Mouse (Mus musculus) intestine, embryonic 16.5 days (tissue): ENCODE measurements around the gene Hoxa3. TPM values are rescaled to one million over a fixed set of nuclear protein-coding genes. Genes with fewer than 3 reads are reported as not detected.

Experiments
- ATAC-seq: fragments of 200-750 bp; cut with Nextera tagmentation; 2 replicates; pipeline ENCODE4 v1.8.0; 2017; ENCODE audit warnings: moderate TSS enrichment, moderate library complexity
- H3K27ac ChIP-seq: fragments of 300-500 bp; sonication (generic); 2 replicates; pipeline ENCODE4 v1.5.1; 2014; ENCODE audit warnings: mild to moderate bottlenecking, low read length
- H3K27me3 ChIP-seq: fragments of 300-500 bp; sonication (generic); replicated peaks from 2 replicates; pipeline ENCODE4 v1.6.1; 2014; ENCODE audit warnings: low read length, control low read depth, mixed read lengths; ENCODE audit not compliant: control insufficient read depth, insufficient read depth
- H3K36me3 ChIP-seq: fragments of 300-500 bp; sonication (generic); 2 replicates; pipeline ENCODE4 v1.6.1; 2014; ENCODE audit warnings: low read length, control low read depth; ENCODE audit not compliant: control insufficient read depth, insufficient read depth
- H3K4me1 ChIP-seq: fragments of 300-500 bp; sonication (generic); 2 replicates; pipeline ENCODE4 v1.6.1; 2014; ENCODE audit warnings: low read length, control low read depth, mixed read lengths; ENCODE audit not compliant: control insufficient read depth, insufficient read depth
- H3K4me2 ChIP-seq: fragments of 300-500 bp; sonication (generic); 2 replicates; pipeline ENCODE4 v1.6.1; 2014; ENCODE audit warnings: low read depth, low read length, control low read depth
- H3K4me3 ChIP-seq: fragments of 300-500 bp; sonication (generic); 2 replicates; pipeline ENCODE4 v1.5.1; 2014; ENCODE audit warnings: mild to moderate bottlenecking, low read length
- H3K9ac ChIP-seq: fragments of 300-500 bp; sonication (generic); 2 replicates; pipeline ENCODE4 v1.6.1; 2014; ENCODE audit warnings: low read depth, low read length
- H3K9me3 ChIP-seq: fragments of 300-500 bp; sonication (generic); 2 replicates; pipeline ENCODE4 v1.6.1; 2016; ENCODE audit warnings: low read length, control low read depth; ENCODE audit not compliant: control insufficient read depth
- WGBS: fragments of 180-500 bp; shearing (Covaris S2); extraction: QIAGEN DNeasy Blood & Tissue Kit; methylation state at CpG from one replicate; pipeline ENCODE4 v1.1.7; 2014; 5-methylcytosine and 5-hydroxymethylcytosine counted together
- polyA plus RNA-seq: library from polyadenylated mRNA; unstranded; fragments of >200 nt; fragmentation: Nextera tagmentation; extraction: Ambion mirVana; gene quantifications from 2 replicates; pipeline ENCODE4 v1.2.1, GENCODE M21; 2015

Hoxa3 gene
- polyA plus RNA-seq, 1 experiment from 2014 or later: 5.9 TPM

GRCm38 (mm10) chr6:52170166-52170897, 42.8 kb downstream of the Hoxa3 start:
- ATAC-seq: peak; percentile 9; the same call in 1 of the 2 replicates
- Histone ChIP-seq H3K36me3 (no peaks in the 10 kb centered on the region), H3K4me3 (peak overlapping the region; percentile 29), H3K9ac (peak overlapping the region; percentile 69), H3K27ac (peak overlapping the region; percentile 93), H3K9me3 (no peaks in the 10 kb centered on the region), H3K4me2 (peak overlapping the region; percentile 52), H3K4me1 (peaks cover 27% of the 10 kb centered on the region), H3K27me3 (peaks cover 19% of the 10 kb centered on the region; the same call in 1 of the 2 replicates)
- WGBS: 39% methylated on average over 40 of the region's 40 CpGs

- Histone ChIP-seq H3K36me3 (no peaks in the 10 kb centered on the region), H3K27me3 (peaks cover 22% of the 10 kb centered on the region), H3K9ac (peak overlapping the region; percentile 69), H3K9me3 (no peaks in the 10 kb centered on the region), H3K4me2 (peak overlapping the region; percentile 52), H3K27ac (peak overlapping the region; percentile 93), H3K4me1 (peaks cover 27% of the 10 kb centered on the region), H3K4me3 (peak overlapping the region; percentile 29)
- 44% methylated on average over 16 of the region's 16 CpGs for WGBS
- no peak for ATAC-seq
Measured at GRCm38 (mm10) chr6:52169499-52170165, 43.5 kb downstream of the Hoxa3 start.

GRCm38 (mm10) chr6:52168191-52169055, 44.7 kb downstream of the Hoxa3 start:
- Histone ChIP-seq H3K27ac (peak overlapping the region; percentile 74), H3K4me2 (peak overlapping the region; percentile 69), H3K4me1 (peaks cover 27% of the 10 kb centered on the region), H3K27me3 (peaks cover 22% of the 10 kb centered on the region), H3K4me3 (peak overlapping the region; percentile 43), H3K36me3 (no peaks in the 10 kb centered on the region), H3K9me3 (no peaks in the 10 kb centered on the region), H3K9ac (peak overlapping the region; percentile 71)
- WGBS: 40% methylated on average over 42 of the region's 42 CpGs
- no peak for ATAC-seq

- H3K27ac ChIP-seq: peak overlapping the region; percentile 74
- H3K9ac ChIP-seq: peak overlapping the region; percentile 65
- peaks cover 22% of the 10 kb centered on the region for H3K27me3 ChIP-seq
- H3K4me2 ChIP-seq: peak overlapping the region; percentile 69
- H3K36me3 ChIP-seq: no peaks in the 10 kb centered on the region
- no peak for ATAC-seq
- H3K4me3 ChIP-seq: peak overlapping the region; percentile 43
- no peaks in the 10 kb centered on the region for H3K9me3 ChIP-seq
- WGBS: 54% methylated on average over 14 of the region's 14 CpGs
- peaks cover 23% of the 10 kb centered on the region for H3K4me1 ChIP-seq
Measured at GRCm38 (mm10) chr6:52167736-52168161, 45.4 kb downstream of the Hoxa3 start.

GRCm38 (mm10) chr6:52167176-52167575, 46.0 kb downstream of the Hoxa3 start:
- Histone ChIP-seq H3K4me1 (peaks cover 17% of the 10 kb centered on the region), H3K36me3 (no peaks in the 10 kb centered on the region), H3K27ac (peak overlapping the region; percentile 74), H3K4me3 (peak overlapping the region; percentile 43), H3K9me3 (no peaks in the 10 kb centered on the region), H3K4me2 (peak overlapping the region; percentile 69), H3K9ac (peak overlapping the region; percentile 65), H3K27me3 (peaks cover 22% of the 10 kb centered on the region)
- no peak for ATAC-seq
- 49% methylated on average over 1 of the region's 1 CpGs for WGBS

- Histone ChIP-seq H3K27me3 (peaks cover 22% of the 10 kb centered on the region), H3K4me2 (peak overlapping the region; percentile 69), H3K27ac (peak overlapping the region; percentile 74), H3K9ac (peak overlapping the region; percentile 65), H3K36me3 (no peaks in the 10 kb centered on the region), H3K9me3 (no peaks in the 10 kb centered on the region), H3K4me1 (peaks cover 14% of the 10 kb centered on the region; the same call in 1 of the 2 replicates), H3K4me3 (peak overlapping the region; percentile 20)
- WGBS: 35% methylated on average over 4 of the region's 4 CpGs
- no peak for ATAC-seq
Measured at GRCm38 (mm10) chr6:52166431-52167077, 46.6 kb downstream of the Hoxa3 start.

- H3K4me3 ChIP-seq: peak overlapping the region; percentile 52
- no peak for ATAC-seq
- peak overlapping the region; percentile 69 for H3K4me2 ChIP-seq
- no peaks in the 10 kb centered on the region for H3K9me3 ChIP-seq
- WGBS: 23% methylated on average over 28 of the region's 28 CpGs
- H3K27me3 ChIP-seq: peaks cover 19% of the 10 kb centered on the region
- H3K4me1 ChIP-seq: peaks cover 13% of the 10 kb centered on the region
- no peaks in the 10 kb centered on the region for H3K36me3 ChIP-seq
- peak overlapping the region; percentile 74 for H3K9ac ChIP-seq
- peak overlapping the region; percentile 87 for H3K27ac ChIP-seq
Measured at GRCm38 (mm10) chr6:52165441-52166370, 47.4 kb downstream of the Hoxa3 start.
